Comparison of ENCODE assay signal across 16 mouse cellular contexts in genomic region chr1:74388398-74388920, GRCm38 (mm10). TPM values are rescaled to one million over a fixed set of nuclear protein-coding genes. Genes with fewer than 3 reads are reported as not detected.
A peak's percentile ranks its signal among the peaks of the same experiment; 100 is the strongest.
DNase-seq lines count a peak whose midpoint lies in the region; ATAC-seq and TF ChIP-seq lines count a peak whose summit lies in the region.
"Had no signal": no experiment of that assay in that cellular context is flagged by ENCODE, and none has a peak within 500 bp of the region (broad histone marks: within the 10 kb centered on the region; RNA-seq: fewer than 3 reads in every experiment).

No protein-coding gene starts in this region.

- H3K36me3 ChIP-seq in heart, embryonic 13.5 days: peaks cover 5% of the 10 kb centered on the region
- peaks cover 1% of the 10 kb centered on the region; the same call in 1 of the 2 replicates for H3K36me3 ChIP-seq in lung, embryonic 15.5 days
- no peaks in the 10 kb centered on the region for H3K36me3 ChIP-seq in lung, postnatal 0 days (ENCODE audit: insufficient read depth, low read length)
- H3K36me3 ChIP-seq in limb, embryonic 15.5 days: 0 out of 2 replicates have a peak, but pooled peaks cover 4% of the 10 kb centered on the region
- H3K36me3 ChIP-seq in hindbrain, embryonic 12.5 days: no peaks in the 10 kb centered on the region
- H3K36me3 ChIP-seq: neural tube, embryonic 13.5 days had no signal

- H3K4me3 ChIP-seq in heart, embryonic 13.5 days: no peak overlapping the region
- H3K4me3 ChIP-seq in lung, embryonic 15.5 days: no peak overlapping the region
- no peak overlapping the region for H3K4me3 ChIP-seq in lung, postnatal 0 days (ENCODE audit: low read depth, low read length)
- no peak overlapping the region for H3K4me3 ChIP-seq in limb, embryonic 15.5 days
- H3K4me3 ChIP-seq in hindbrain, embryonic 12.5 days: no peak overlapping the region
- H3K4me3 ChIP-seq: forebrain, embryonic 10.5 days; neural tube, embryonic 13.5 days had no signal

- intact Hi-C loops in heart, postnatal 10 days (cut with DNase I): no loop called here

- peak overlapping the region; percentile 99 for H3K27ac ChIP-seq in heart, embryonic 13.5 days (replicated peaks)
- peak overlapping the region; percentile 26; the same call in 1 of the 2 replicates for H3K27ac ChIP-seq in lung, embryonic 15.5 days
- H3K27ac ChIP-seq in lung, postnatal 0 days (ENCODE audit: low read length): no peak overlapping the region
- peak overlapping the region; percentile 99 for H3K27ac ChIP-seq in limb, embryonic 15.5 days
- no peak overlapping the region for H3K27ac ChIP-seq in hindbrain, embryonic 12.5 days
- H3K27ac ChIP-seq: hindbrain, postnatal 0 days had no signal

- no peaks in the 10 kb centered on the region for H3K27me3 ChIP-seq in heart, embryonic 13.5 days (replicated peaks)
- H3K27me3 ChIP-seq in lung, embryonic 15.5 days: no peaks in the 10 kb centered on the region
- H3K27me3 ChIP-seq in lung, postnatal 0 days (replicated peaks; ENCODE audit: insufficient read depth, low read length): no peaks in the 10 kb centered on the region
- no peaks in the 10 kb centered on the region for H3K27me3 ChIP-seq in limb, embryonic 15.5 days
- peaks cover 25% of the 10 kb centered on the region; the same call in 1 of the 2 replicates for H3K27me3 ChIP-seq in hindbrain, embryonic 12.5 days

- no peak for ATAC-seq in heart, embryonic 13.5 days (ENCODE audit: extremely low read depth, insufficient number of reproducible peaks, low FRiP score, low TSS enrichment)
- no peak for ATAC-seq in lung, embryonic 15.5 days (ENCODE audit: borderline replicate concordance, extremely low read depth, low FRiP score, low TSS enrichment)
- ATAC-seq in lung, postnatal 0 days: no peak
- no peak for ATAC-seq in limb, embryonic 15.5 days (ENCODE audit: insufficient number of reproducible peaks, low FRiP score, low TSS enrichment, low read depth)
- no peak for ATAC-seq in hindbrain, embryonic 12.5 days (ENCODE audit: low FRiP score)
- ATAC-seq: activated CD4-positive, CD25-positive, alpha-beta regulatory T cell, adult 4 months; hindbrain, postnatal 0 days had no signal

- H3K9me3 ChIP-seq in heart, embryonic 13.5 days: no peaks in the 10 kb centered on the region
- no peaks in the 10 kb centered on the region for H3K9me3 ChIP-seq in lung, embryonic 15.5 days
- H3K9me3 ChIP-seq in lung, postnatal 0 days (ENCODE audit: low read length): no peaks in the 10 kb centered on the region
- no peaks in the 10 kb centered on the region for H3K9me3 ChIP-seq in limb, embryonic 15.5 days
- no peaks in the 10 kb centered on the region for H3K9me3 ChIP-seq in hindbrain, embryonic 12.5 days (replicated peaks)
- H3K9me3 ChIP-seq: forebrain, embryonic 10.5 days; neural tube, embryonic 13.5 days had no signal

- H3K9ac ChIP-seq in heart, embryonic 13.5 days: 0 out of 2 replicates have a peak overlapping the region, but pooled peaks have one; percentile 11
- H3K9ac ChIP-seq in lung, embryonic 15.5 days: no peak overlapping the region
- H3K9ac ChIP-seq in lung, postnatal 0 days (replicated peaks; ENCODE audit: low read depth): no peak overlapping the region
- H3K9ac ChIP-seq in limb, embryonic 15.5 days: no peak overlapping the region
- no peak overlapping the region for H3K9ac ChIP-seq in hindbrain, embryonic 12.5 days
- H3K9ac ChIP-seq: neural tube, embryonic 13.5 days had no signal

- no peak for TF ChIP-seq EP300 in lung, postnatal 0 days (IDR thresholded peaks at IDR 0.05)

- no peak for TF ChIP-seq CTCF in lung, postnatal 0 days (IDR thresholded peaks at IDR 0.05)

- WGBS in heart, embryonic 13.5 days: 74% methylated on average over 7 of the region's 7 CpGs
- 74% methylated on average over 7 of the region's 7 CpGs for WGBS in lung, embryonic 15.5 days
- 80% methylated on average over 7 of the region's 7 CpGs for WGBS in lung, postnatal 0 days
- WGBS in limb, embryonic 15.5 days: 74% methylated on average over 7 of the region's 7 CpGs
- 81% methylated on average over 7 of the region's 7 CpGs for WGBS in hindbrain, embryonic 12.5 days

- no peak overlapping the region for H3K4me2 ChIP-seq in heart, embryonic 13.5 days
- H3K4me2 ChIP-seq in lung, embryonic 15.5 days: no peak overlapping the region
- no peak overlapping the region for H3K4me2 ChIP-seq in lung, postnatal 0 days (replicated peaks; ENCODE audit: low read depth, low read length)
- H3K4me2 ChIP-seq in limb, embryonic 15.5 days: no peak overlapping the region
- H3K4me2 ChIP-seq in hindbrain, embryonic 12.5 days (replicated peaks): no peak overlapping the region
- H3K4me2 ChIP-seq: neural tube, embryonic 13.5 days had no signal

- H3K4me1 ChIP-seq in heart, embryonic 13.5 days: peaks cover 50% of the 10 kb centered on the region
- peaks cover 36% of the 10 kb centered on the region for H3K4me1 ChIP-seq in lung, embryonic 15.5 days
- H3K4me1 ChIP-seq in lung, postnatal 0 days (ENCODE audit: insufficient read depth, low read depth, low read length): peaks cover 9% of the 10 kb centered on the region; the same call in 1 of the 2 replicates
- peaks cover 47% of the 10 kb centered on the region for H3K4me1 ChIP-seq in limb, embryonic 15.5 days
- peaks cover 30% of the 10 kb centered on the region for H3K4me1 ChIP-seq in hindbrain, embryonic 12.5 days

- DNase-seq in adrenal gland, postnatal 10 days: peak; percentile 50
- DNase-seq in adrenal gland, postnatal 25 days: no peak
- no peak for DNase-seq in heart, postnatal 10 days
- DNase-seq in lung, postnatal 0 days (ENCODE audit: low spot score): no peak
- DNase-seq: cerebellum, postnatal 14 days; gastrocnemius, postnatal 36 days; lung, postnatal 14 days; thymus, adult 18-20 months had no signal

RNA-seq across cellular contexts. Expression of gene Ctdsp1, which starts 2.9 kb away (rescaled TPM):
- total RNA-seq in adrenal gland, postnatal 10 days (2021): 100 to 1,000 TPM; 132 to 142 TPM
- total RNA-seq in adrenal gland, postnatal 25 days (2021): 168 and 179 TPM in 2 replicates
- 57.3 and 60.4 TPM in 2 replicates for polyA plus RNA-seq in heart, embryonic 13.5 days (2015; fragmentation: Nextera tagmentation; extraction: Ambion mirVana)
- 100 to 1,000 TPM; 117 to 122 TPM for total RNA-seq in heart, postnatal 10 days (2021)
- polyA plus RNA-seq in lung, embryonic 15.5 days (2015; fragmentation: Nextera tagmentation; extraction: Ambion mirVana): 93.0 and 96.0 TPM in 2 replicates
- polyA plus RNA-seq in lung, postnatal 0 days (2015; fragmentation: Nextera tagmentation; extraction: Ambion mirVana): 72.5 and 75.0 TPM in 2 replicates
- polyA plus RNA-seq in limb, embryonic 15.5 days (2015; fragmentation: Nextera tagmentation; extraction: Ambion mirVana): 82.4 and 85.4 TPM in 2 replicates
- 38.8 and 39.2 TPM in 2 replicates for polyA plus RNA-seq in hindbrain, embryonic 12.5 days (2016; fragmentation: Nextera tagmentation; extraction: Ambion mirVana)

RNA-seq across cellular contexts. Expression of gene Slc11a1, which starts 13.5 kb away (rescaled TPM):
- total RNA-seq in adrenal gland, postnatal 10 days (2021): 1 to 10 TPM; 8.2 to 8.9 TPM
- 5.8 and 11.4 TPM in 2 replicates for total RNA-seq in adrenal gland, postnatal 25 days (2021)
- polyA plus RNA-seq in heart, embryonic 13.5 days (2015; fragmentation: Nextera tagmentation; extraction: Ambion mirVana): 2.8 and 3.1 TPM in 2 replicates
- total RNA-seq in heart, postnatal 10 days (2021): 1 to 10 TPM; 1.2 to 3.7 TPM
- polyA plus RNA-seq in lung, embryonic 15.5 days (2015; fragmentation: Nextera tagmentation; extraction: Ambion mirVana): 4.5 and 4.6 TPM in 2 replicates
- polyA plus RNA-seq in lung, postnatal 0 days (2015; fragmentation: Nextera tagmentation; extraction: Ambion mirVana): 4.6 and 4.8 TPM in 2 replicates
- 3.4 and 4.4 TPM in 2 replicates for polyA plus RNA-seq in limb, embryonic 15.5 days (2015; fragmentation: Nextera tagmentation; extraction: Ambion mirVana)
- 2.0 and 2.2 TPM in 2 replicates for polyA plus RNA-seq in hindbrain, embryonic 12.5 days (2016; fragmentation: Nextera tagmentation; extraction: Ambion mirVana)

RNA-seq across cellular contexts. Expression of gene Vil1, which starts 20.7 kb away (rescaled TPM):
- total RNA-seq in adrenal gland, postnatal 10 days (2021): 1 to 10 TPM; 2.6 to 2.9 TPM
- total RNA-seq in adrenal gland, postnatal 25 days (2021): 1.6 TPM in 2 replicates
- polyA plus RNA-seq in heart, embryonic 13.5 days (2015; fragmentation: Nextera tagmentation; extraction: Ambion mirVana): 0.19 and 0.45 TPM in 2 replicates
- 1 to 10 TPM; 1.1 to 1.2 TPM for total RNA-seq in heart, postnatal 10 days (2021)
- polyA plus RNA-seq in lung, embryonic 15.5 days (2015; fragmentation: Nextera tagmentation; extraction: Ambion mirVana): 0.34 and 0.40 TPM in 2 replicates
- polyA plus RNA-seq in lung, postnatal 0 days (2015; fragmentation: Nextera tagmentation; extraction: Ambion mirVana): 0.75 and 1.3 TPM in 2 replicates
- polyA plus RNA-seq in limb, embryonic 15.5 days (2015; fragmentation: Nextera tagmentation; extraction: Ambion mirVana): 0.15 and 0.20 TPM in 2 replicates
- 0.09 and 0.14 TPM in 2 replicates for polyA plus RNA-seq in hindbrain, embryonic 12.5 days (2016; fragmentation: Nextera tagmentation; extraction: Ambion mirVana)
- total RNA-seq: gastrocnemius, postnatal 36 days had no signal

RNA-seq across cellular contexts. Expression of gene Catip, which starts 26.6 kb away (rescaled TPM):
- total RNA-seq in adrenal gland, postnatal 10 days (2021): under 1 TPM; 0.33 to 0.45 TPM
- total RNA-seq in adrenal gland, postnatal 25 days (2021): 0.67 TPM in 2 replicates
- 0.33 and 0.38 TPM in 2 replicates for polyA plus RNA-seq in heart, embryonic 13.5 days (2015; fragmentation: Nextera tagmentation; extraction: Ambion mirVana)
- under 1 TPM; 0.29 to 0.45 TPM for total RNA-seq in heart, postnatal 10 days (2021)
- polyA plus RNA-seq in lung, embryonic 15.5 days (2015; fragmentation: Nextera tagmentation; extraction: Ambion mirVana): 1.1 TPM in 2 replicates
- 3.4 and 5.1 TPM in 2 replicates for polyA plus RNA-seq in lung, postnatal 0 days (2015; fragmentation: Nextera tagmentation; extraction: Ambion mirVana)
- polyA plus RNA-seq in limb, embryonic 15.5 days (2015; fragmentation: Nextera tagmentation; extraction: Ambion mirVana): 1.6 and 2.0 TPM in 2 replicates
- polyA plus RNA-seq in hindbrain, embryonic 12.5 days (2016; fragmentation: Nextera tagmentation; extraction: Ambion mirVana): 1.4 and 1.5 TPM in 2 replicates
- polyA plus RNA-seq: activated CD4-positive, CD25-positive, alpha-beta regulatory T cell, adult 4 months had no signal

Comparison
In these comparisons a context has a peak if more than half of its experiments do, and no peak if none do; other contexts are left out.
1. H3K27ac ChIP-seq: peak in heart, embryonic 13.5 days (single experiment), lung, embryonic 15.5 days (single experiment) and limb, embryonic 15.5 days (single experiment); none in lung, postnatal 0 days (single experiment) and hindbrain, embryonic 12.5 days (single experiment).